Mouse (Mus musculus) CD4-positive, CD25-positive, alpha-beta regulatory T cell, adult 2 months (primary cell): ENCODE data around the gene Plekhj1.
"Not testable (repeated sequence)": the region's sequence is repeated elsewhere in the genome, so short reads cannot be mapped to it uniquely, and the experiment has no call there.

ENCODE experiments used
- DNase-seq: peaks from one replicate; pipeline ENCODE4 v3.0.0-alpha.2; 2012; ENCODE audit warnings: low read depth, low spot score

Plekhj1 gene

GRCm38 (mm10) chr10:80798150-80799006, at the start of gene Plekhj1, which contains the start of gene Sf3a2:
Gene Plekhj1 (minus strand): TSS chr10:80798626.
Gene Sf3a2 (plus strand): TSS chr10:80798198.
- DNase-seq, result peak; percentile 99

GRCm38 (mm10) chr10:80845732-80846131, 47.3 kb upstream of the Plekhj1 start:
- no peak for DNase-seq

- DNase-seq, result no peak
Observed at GRCm38 (mm10) chr10:80845055-80845693, 46.7 kb upstream of the Plekhj1 start.

GRCm38 (mm10) chr10:80843931-80844547, 45.6 kb upstream of the Plekhj1 start, which contains the start of gene Lingo3:
Gene Lingo3 (minus strand): TSS chr10:80844039.
- no peak for DNase-seq

- DNase-seq, result no peak
Observed at GRCm38 (mm10) chr10:80843087-80843930, 44.9 kb upstream of the Plekhj1 start.

DNA sequence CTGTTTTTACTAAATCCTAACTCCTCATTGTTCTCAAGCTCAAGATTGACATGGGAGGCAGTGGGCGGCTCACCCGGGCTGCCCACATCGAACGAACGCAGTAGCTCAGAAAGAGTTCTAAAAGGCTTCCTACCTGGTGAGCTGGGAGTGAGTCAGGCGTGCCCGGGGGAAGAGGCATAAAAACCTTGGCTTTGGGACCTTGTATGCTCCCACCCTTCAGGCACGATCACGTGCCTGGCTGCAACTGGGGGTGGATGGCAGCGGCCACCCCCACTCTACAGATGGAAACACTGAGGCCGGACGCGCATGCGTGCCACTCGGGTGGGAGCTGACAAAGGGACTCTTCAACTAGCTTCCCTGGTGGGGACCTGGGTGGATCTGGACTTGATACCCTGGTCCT, 43.9 kb upstream of the Plekhj1 start:
- DNase-seq, result no peak

DNA sequence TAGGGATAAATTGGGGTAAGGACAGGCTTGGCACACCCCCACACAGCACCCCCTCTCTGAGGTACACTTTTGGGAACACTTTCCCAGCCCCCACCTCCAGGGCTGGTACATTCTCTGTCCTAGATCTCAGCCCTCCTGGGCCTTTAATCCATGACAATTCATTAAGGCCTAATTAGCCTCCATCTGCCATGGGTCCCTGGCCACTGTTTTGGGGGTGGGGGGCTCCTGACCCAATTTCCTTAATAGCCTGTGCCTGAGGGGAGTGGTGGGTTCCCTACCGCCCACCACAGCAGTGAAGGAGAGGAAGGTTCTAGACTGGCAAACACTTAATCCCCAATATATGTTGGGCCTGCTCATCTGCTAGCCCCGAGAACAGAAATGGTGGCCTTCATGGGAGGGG, 43.3 kb upstream of the Plekhj1 start:
- DNase-seq, result no peak

DNA sequence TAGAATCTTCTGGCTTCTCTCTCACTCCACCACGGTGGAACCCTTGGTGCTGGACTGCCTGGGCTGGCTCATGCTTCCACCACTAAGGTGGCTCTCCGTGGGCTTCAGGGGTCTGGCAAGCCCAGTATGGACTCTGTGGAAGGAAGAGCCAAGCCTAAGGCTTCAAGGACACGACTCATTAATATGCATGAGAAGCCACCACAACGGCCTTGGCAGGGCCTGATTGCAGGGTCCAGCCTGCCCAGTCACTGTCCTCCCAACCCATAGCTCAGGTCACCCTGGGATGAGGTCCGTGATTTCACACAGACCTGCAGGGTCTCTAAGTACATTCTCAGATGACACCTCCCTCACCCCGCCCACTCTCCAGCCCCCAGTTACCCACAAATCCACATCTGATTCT, 41.4 kb upstream of the Plekhj1 start:
- DNase-seq, result no peak

DNA sequence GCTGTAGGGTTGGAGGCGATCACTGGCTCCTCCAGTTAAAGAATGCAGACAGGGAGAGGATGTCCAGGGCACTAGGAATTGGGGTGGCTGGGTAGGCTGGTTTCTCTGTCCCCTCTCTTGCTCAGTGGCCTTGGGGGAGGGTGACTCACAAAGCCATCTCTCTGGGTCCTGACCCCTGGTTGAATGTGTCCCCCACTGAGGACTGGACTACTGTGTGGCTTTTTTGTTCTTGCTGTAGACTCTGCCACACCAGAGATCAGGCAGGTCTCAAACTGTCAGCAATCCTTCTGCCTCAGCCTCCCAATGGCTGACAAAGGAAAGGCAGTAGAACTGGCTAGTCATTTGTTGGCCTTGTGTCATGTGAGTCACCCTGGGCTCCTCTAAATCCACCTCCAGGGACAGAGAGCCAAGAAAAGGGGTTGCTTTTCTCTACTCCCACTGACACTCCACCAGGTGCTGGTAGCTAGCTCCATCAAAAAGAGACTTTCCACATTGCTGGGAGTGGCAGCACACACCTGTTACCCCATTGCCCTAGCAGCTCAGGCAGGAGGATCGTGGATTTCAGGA, 40.0 kb upstream of the Plekhj1 start:
- DNase-seq, result no peak

GRCm38 (mm10) chr10:80837827-80838226, 39.4 kb upstream of the Plekhj1 start:
- DNase-seq, result no peak

DNA sequence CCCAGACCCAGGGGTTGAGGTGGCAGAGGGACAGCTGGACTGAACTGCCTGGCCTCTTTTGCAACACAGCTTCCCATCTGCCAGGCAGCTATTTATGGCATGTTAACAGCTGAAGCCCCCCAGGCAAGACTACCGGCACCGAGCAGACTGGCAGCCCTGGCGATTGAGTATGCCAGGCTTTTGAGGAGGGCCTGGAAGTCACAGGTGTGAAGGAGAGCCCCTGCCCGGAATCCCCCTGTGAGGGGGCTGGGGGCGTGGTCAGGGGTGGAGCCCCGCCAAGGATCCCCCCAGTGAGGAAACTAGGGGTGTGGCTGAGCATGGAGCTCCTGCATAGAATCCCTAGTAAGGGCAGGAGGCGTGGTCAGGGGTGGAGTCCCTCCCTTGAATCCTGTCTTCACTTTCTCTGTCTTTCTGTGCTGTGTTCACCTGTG, 38.5 kb upstream of the Plekhj1 start:
- no peak for DNase-seq

DNA sequence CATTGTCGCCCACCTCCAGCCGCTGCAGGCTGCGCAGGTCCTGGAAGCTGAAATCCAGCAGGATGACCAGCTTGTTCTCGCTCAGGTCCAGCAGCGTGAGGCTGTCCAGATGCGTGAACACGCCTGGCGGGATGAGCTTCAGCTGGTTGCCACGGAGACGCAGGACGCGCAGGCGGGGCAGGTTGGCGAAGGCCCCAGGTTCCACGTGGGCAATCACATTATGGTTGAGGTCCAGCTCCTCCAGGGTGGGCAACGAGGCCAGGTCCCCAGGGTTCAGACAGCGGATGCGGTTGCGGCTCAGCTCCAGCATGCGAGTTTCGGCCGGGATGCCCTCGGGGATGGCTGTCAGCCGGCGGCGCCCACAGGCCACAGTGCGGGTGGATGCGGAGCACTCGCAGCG, 37.2 kb upstream of the Plekhj1 start:
- no peak for DNase-seq

GRCm38 (mm10) chr10:80832818-80833217, 34.4 kb upstream of the Plekhj1 start:
- DNase-seq, result no peak

DNA sequence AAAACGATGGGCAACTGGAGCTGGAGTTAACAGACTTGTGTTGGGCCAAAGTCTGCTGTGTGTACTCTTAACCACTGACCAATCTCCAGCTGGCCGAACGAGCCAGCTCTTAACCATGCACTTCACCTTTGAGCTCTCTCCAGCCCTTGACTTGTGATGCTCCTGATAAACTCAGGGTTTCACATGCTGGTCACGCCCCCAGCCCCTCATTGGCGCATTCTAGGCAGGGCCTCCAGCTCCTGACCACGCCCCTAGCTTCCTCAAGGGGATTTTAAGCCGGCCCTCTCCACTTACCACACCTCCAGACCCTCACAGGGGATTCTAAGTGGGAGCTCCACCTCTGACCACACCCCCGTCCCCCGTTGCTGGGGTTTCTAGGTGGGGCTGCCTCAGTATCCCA, 32.7 kb upstream of the Plekhj1 start:
- DNase-seq, result peak; percentile 52

- no peak for DNase-seq
Observed at GRCm38 (mm10) chr10:80829359-80830278, 31.2 kb upstream of the Plekhj1 start.

GRCm38 (mm10) chr10:80828587-80828986, 30.2 kb upstream of the Plekhj1 start:
- DNase-seq, result not testable (repeated sequence)

GRCm38 (mm10) chr10:80827870-80828420, 29.5 kb upstream of the Plekhj1 start:
- no peak for DNase-seq

- DNase-seq, result no peak
Observed at GRCm38 (mm10) chr10:80827063-80827869, 28.8 kb upstream of the Plekhj1 start.
